Mouse (Mus musculus): Measurements from ENCODE around the gene Sub1.

- TF ChIP-seq CTCF (IDR thresholded peaks at IDR 0.05; ENCODE audit: extremely low read depth, insufficient read depth, low read length), result no peak
- TF ChIP-seq POLR2A (IDR thresholded peaks at IDR 0.05; ENCODE audit: extremely low read depth, insufficient read depth, low read length), result no peak
Measured at GRCm38 (mm10) chr15:11952159-11952558, 44.6 kb downstream of the Sub1 start.
